In the genomic region with DNA sequence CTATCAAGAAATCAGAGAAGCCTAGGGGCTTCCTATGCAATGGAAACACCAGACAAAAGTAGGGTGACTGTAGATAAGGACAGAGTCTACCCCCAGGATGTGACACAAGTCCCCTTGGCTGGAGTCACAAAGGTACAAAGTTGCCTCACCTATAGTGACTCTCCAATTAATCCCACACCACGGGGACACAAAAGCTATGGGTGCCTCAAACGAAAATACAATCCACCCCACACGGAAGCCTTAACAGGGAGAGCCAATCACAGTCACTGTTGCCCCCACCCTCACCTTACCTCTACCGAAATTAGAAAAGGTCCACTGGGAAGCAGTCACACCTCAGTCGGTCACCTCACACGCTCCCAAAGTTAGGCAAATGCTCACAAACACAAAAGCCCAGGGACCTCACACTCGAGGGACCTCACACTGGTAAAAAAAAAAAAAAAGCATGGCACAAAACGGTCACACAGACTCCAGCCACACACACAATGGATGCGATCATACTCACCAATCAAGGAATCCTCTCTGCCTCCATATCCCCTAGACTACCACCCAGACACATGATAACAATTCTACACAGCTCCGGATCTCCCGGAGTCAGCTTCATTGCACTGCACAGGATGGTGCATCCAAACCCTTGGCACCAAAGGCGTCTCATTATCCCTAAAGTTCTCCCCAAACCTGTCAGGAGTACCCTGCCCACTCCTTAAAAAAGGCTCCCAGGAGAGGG, we compare ENCODE assay signal across 8 mouse cellular contexts. TPM values are rescaled to one million over a fixed set of nuclear protein-coding genes. Genes with fewer than 3 reads are reported as not detected.
DNase-seq lines count a peak whose midpoint lies in the region; ATAC-seq and TF ChIP-seq lines count a peak whose summit lies in the region.

No protein-coding gene starts in this region.

- peak overlapping the region; percentile 67 for H3K4me3 ChIP-seq in heart, embryonic 12.5 days
- H3K4me3 ChIP-seq in MEL (ENCODE audit: control insufficient read depth in 1 of 2, insufficient read depth in 1 of 2, low read depth in 2 of 2, low read length in 2 of 2): peak overlapping the region; percentile 88 to 91
- H3K4me3 ChIP-seq in forebrain, embryonic 15.5 days: peak overlapping the region; percentile 64
- H3K4me3 ChIP-seq in liver, embryonic 16.5 days (ENCODE audit: low read depth, low read length): peak overlapping the region; percentile 87

- H3K36me3 ChIP-seq in heart, embryonic 12.5 days: 0 out of 2 replicates have a peak, but pooled peaks cover 6% of the 10 kb centered on the region
- peaks cover 0 to 8% of the 10 kb centered on the region in 2 experiments; a peak in 2 of 4 replicates for H3K36me3 ChIP-seq in MEL (ENCODE audit: control insufficient read depth in 1 of 2, insufficient read depth in 2 of 2, low read length in 2 of 2)
- H3K36me3 ChIP-seq in forebrain, embryonic 15.5 days: 0 out of 2 replicates have a peak, but pooled peaks cover 2% of the 10 kb centered on the region
- no peaks in the 10 kb centered on the region for H3K36me3 ChIP-seq in liver, embryonic 16.5 days (ENCODE audit: control insufficient read depth, insufficient read depth)

- no peak for TF ChIP-seq EP300 in MEL (IDR thresholded peaks at IDR 0.05; ENCODE audit: low read depth in 1 of 2, low read length in 2 of 2)

- TF ChIP-seq RAD21 in MEL (IDR thresholded peaks at IDR 0.05; ENCODE audit: low read depth, low read length): no peak

- peak overlapping the region; percentile 90 for H3K4me2 ChIP-seq in heart, embryonic 12.5 days
- peak overlapping the region; percentile 77 for H3K4me2 ChIP-seq in forebrain, embryonic 15.5 days (replicated peaks)
- peak overlapping the region; percentile 95 for H3K4me2 ChIP-seq in liver, embryonic 16.5 days (ENCODE audit: low read depth, low read length)

- H3K9ac ChIP-seq in heart, embryonic 12.5 days: peak overlapping the region; percentile 86
- H3K9ac ChIP-seq in MEL (ENCODE audit: control insufficient read depth, low read depth, low read length, poor library complexity, severe bottlenecking): peak overlapping the region; percentile 66
- H3K9ac ChIP-seq in forebrain, embryonic 15.5 days (replicated peaks): peak overlapping the region; percentile 73
- H3K9ac ChIP-seq in liver, embryonic 16.5 days (ENCODE audit: low read depth, low read length): peak overlapping the region; percentile 82

- H3K27me3 ChIP-seq in heart, embryonic 12.5 days (replicated peaks): no peaks in the 10 kb centered on the region
- no peaks in the 10 kb centered on the region for H3K27me3 ChIP-seq in MEL (ENCODE audit: control insufficient read depth in 1 of 2, insufficient read depth in 2 of 2, low read length in 2 of 2)
- no peaks in the 10 kb centered on the region for H3K27me3 ChIP-seq in forebrain, embryonic 15.5 days
- H3K27me3 ChIP-seq in liver, embryonic 16.5 days (ENCODE audit: control insufficient read depth, insufficient read depth, low read depth, low read length): no peaks in the 10 kb centered on the region

- no peak for DNase-seq in heart, adult 8-10 months (ENCODE audit: low spot score)
- peak; percentile 54 for DNase-seq in MEL (ENCODE audit: low read depth, low spot score)
- DNase-seq in testis, postnatal 14 days (ENCODE audit: low spot score): peak; percentile 10
- DNase-seq in natural killer cell, adult 2 months (ENCODE audit: low spot score in 2 of 2): no peak

- WGBS in heart, embryonic 12.5 days: 2% methylated on average over 12 of the region's 12 CpGs
- 2% methylated on average over 12 of the region's 12 CpGs for WGBS in forebrain, embryonic 15.5 days
- under 1% methylated on average over 12 of the region's 12 CpGs for WGBS in liver, embryonic 16.5 days (ENCODE audit: insufficient replicate concordance)

- no peak for TF ChIP-seq CTCF in MEL (IDR thresholded peaks at IDR 0.05 in 2 of 3, conservative IDR thresholded peaks at IDR 0.05 in 1 of 3; ENCODE audit: control insufficient read depth in 1 of 3, insufficient read depth in 1 of 3, low read depth in 2 of 3, low read length in 3 of 3, poor library complexity in 1 of 3, severe bottlenecking in 1 of 3)

- H3K27ac ChIP-seq in heart, embryonic 12.5 days (ENCODE audit: poor library complexity, severe bottlenecking): peak overlapping the region; percentile 63
- peak overlapping the region; percentile 59 for H3K27ac ChIP-seq in MEL (ENCODE audit: control insufficient read depth, low read depth, low read length)
- peak overlapping the region; percentile 87 for H3K27ac ChIP-seq in forebrain, embryonic 15.5 days (replicated peaks)
- H3K27ac ChIP-seq in liver, embryonic 16.5 days (ENCODE audit: low read length): peak overlapping the region; percentile 78

- H3K4me1 ChIP-seq in heart, embryonic 12.5 days (replicated peaks): peaks cover 31% of the 10 kb centered on the region
- peaks cover 6% of the 10 kb centered on the region in 2 experiments for H3K4me1 ChIP-seq in MEL (ENCODE audit: control insufficient read depth in 1 of 2, insufficient read depth in 2 of 2, low read length in 2 of 2)
- peaks cover 46% of the 10 kb centered on the region for H3K4me1 ChIP-seq in forebrain, embryonic 15.5 days
- H3K4me1 ChIP-seq in liver, embryonic 16.5 days (ENCODE audit: control insufficient read depth, low read depth, low read length): peaks cover 27% of the 10 kb centered on the region

- H3K79me2 ChIP-seq in MEL (ENCODE audit: control insufficient read depth, insufficient read depth, low read length, poor library complexity): 0 out of 2 replicates have a peak, but pooled peaks cover 2% of the 10 kb centered on the region

- TF ChIP-seq POLR2A in MEL (IDR thresholded peaks at IDR 0.05; ENCODE audit: control insufficient read depth in 1 of 2, insufficient read depth in 1 of 2, low read depth in 1 of 2, low read length in 2 of 2, poor library complexity in 1 of 2): no peak

- H3K9me3 ChIP-seq in heart, embryonic 12.5 days (replicated peaks): no peaks in the 10 kb centered on the region
- H3K9me3 ChIP-seq in MEL (replicated peaks; ENCODE audit: insufficient read depth, low read length): no peaks in the 10 kb centered on the region
- H3K9me3 ChIP-seq in forebrain, embryonic 15.5 days: no peaks in the 10 kb centered on the region
- no peaks in the 10 kb centered on the region for H3K9me3 ChIP-seq in liver, embryonic 16.5 days (replicated peaks; ENCODE audit: control insufficient read depth, low read length)

- peak; percentile 34 for ATAC-seq in heart, embryonic 12.5 days (ENCODE audit: insufficient number of reproducible peaks, low FRiP score)
- peak; percentile 53 for ATAC-seq in forebrain, embryonic 15.5 days (replicated peaks)
- ATAC-seq in liver, embryonic 16.5 days (ENCODE audit: low read depth): peak; percentile 7; the same call in 1 of the 2 replicates
- no peak for ATAC-seq in inflammation-experienced regulatory T-cells, adult 6 months

RNA-seq across cellular contexts. Expression of gene Zfp790, which starts 0.7 kb away (rescaled TPM):
- polyA plus RNA-seq in heart, embryonic 12.5 days (2016; fragmentation: Nextera tagmentation; extraction: Ambion mirVana): 10.9 and 11.4 TPM in 2 replicates
- total RNA-seq in heart, adult 8-10 months (2022): 10 to 100 TPM in 3 of 4 experiments, 1 to 10 TPM in 1; 10.0 to 13.4 (median 11.8) TPM
- 4.9 TPM in 2 replicates for total RNA-seq in MEL (2012; rRNA removed)
- 1 to 10 TPM in 1 of 2 experiments, not detected in 1; 3.8 TPM for polyA plus RNA-seq in MEL (2012; ENCODE audit: insufficient read depth in 1 of 2, insufficient read length in 2 of 2, low read depth in 1 of 2, low replicate concordance in 2 of 2, missing spikeins in 1 of 2)
- polyA plus RNA-seq in forebrain, embryonic 15.5 days (2015; fragmentation: Nextera tagmentation; extraction: Ambion mirVana): 31.5 and 32.0 TPM in 2 replicates
- 3.4 and 4.1 TPM in 2 replicates for polyA plus RNA-seq in liver, embryonic 16.5 days (2015; fragmentation: Nextera tagmentation; extraction: Ambion mirVana)
- 10 to 100 TPM; 16.3 to 19.1 (median 16.9) TPM for polyA plus RNA-seq in inflammation-experienced regulatory T-cells, adult 6 months (2017; shearing (Covaris generic))

RNA-seq across cellular contexts. Expression of gene Zfp30, which starts 31.4 kb away (rescaled TPM):
- polyA plus RNA-seq in heart, embryonic 12.5 days (2016; fragmentation: Nextera tagmentation; extraction: Ambion mirVana): 4.4 and 4.5 TPM in 2 replicates
- 1 to 10 TPM; 4.3 to 6.2 (median 5.1) TPM for total RNA-seq in heart, adult 8-10 months (2022)
- total RNA-seq in MEL (2012; rRNA removed): 1.4 and 1.5 TPM in 2 replicates
- polyA plus RNA-seq in MEL (2012; ENCODE audit: insufficient read depth in 1 of 2, insufficient read length in 2 of 2, low read depth in 1 of 2, low replicate concordance in 2 of 2, missing spikeins in 1 of 2): 1 to 10 TPM in 1 of 2 experiments, not detected in 1; 2.7 TPM
- 17.1 and 17.3 TPM in 2 replicates for polyA plus RNA-seq in forebrain, embryonic 15.5 days (2015; fragmentation: Nextera tagmentation; extraction: Ambion mirVana)
- 0.72 and 0.86 TPM in 2 replicates for polyA plus RNA-seq in liver, embryonic 16.5 days (2015; fragmentation: Nextera tagmentation; extraction: Ambion mirVana)
- under 1 TPM; 0.28 to 0.36 (median 0.35) TPM for polyA plus RNA-seq in inflammation-experienced regulatory T-cells, adult 6 months (2017; shearing (Covaris generic))

RNA-seq across cellular contexts. Expression of gene Zfp940, which starts 38.2 kb away (rescaled TPM):
- 2.7 and 3.0 TPM in 2 replicates for polyA plus RNA-seq in heart, embryonic 12.5 days (2016; fragmentation: Nextera tagmentation; extraction: Ambion mirVana)
- total RNA-seq in heart, adult 8-10 months (2022): under 1 TPM; 0.33 to 0.72 (median 0.47) TPM
- total RNA-seq in MEL (2012; rRNA removed): 8.8 and 13.7 TPM in 2 replicates
- polyA plus RNA-seq in MEL (2012; ENCODE audit: insufficient read depth in 1 of 2, insufficient read length in 2 of 2, low read depth in 1 of 2, low replicate concordance in 2 of 2, missing spikeins in 1 of 2): 1 to 10 TPM in 1 of 2 experiments, not detected in 1; 8.4 TPM
- 15.0 and 16.3 TPM in 2 replicates for polyA plus RNA-seq in forebrain, embryonic 15.5 days (2015; fragmentation: Nextera tagmentation; extraction: Ambion mirVana)
- polyA plus RNA-seq in liver, embryonic 16.5 days (2015; fragmentation: Nextera tagmentation; extraction: Ambion mirVana): 0.68 and 0.77 TPM in 2 replicates
- polyA plus RNA-seq in inflammation-experienced regulatory T-cells, adult 6 months (2017; shearing (Covaris generic)): 1 to 10 TPM; 3.5 to 6.8 (median 4.8) TPM

RNA-seq across cellular contexts. Expression of gene Zfp420, which starts 44.6 kb away (rescaled TPM):
- 4.4 and 4.6 TPM in 2 replicates for polyA plus RNA-seq in heart, embryonic 12.5 days (2016; fragmentation: Nextera tagmentation; extraction: Ambion mirVana)
- 1 to 10 TPM; 3.0 to 4.0 (median 3.8) TPM for total RNA-seq in heart, adult 8-10 months (2022)
- 4.2 and 8.1 TPM in 2 replicates for total RNA-seq in MEL (2012; rRNA removed)
- polyA plus RNA-seq in MEL (2012; ENCODE audit: insufficient read depth in 1 of 2, insufficient read length in 2 of 2, low read depth in 1 of 2, low replicate concordance in 2 of 2, missing spikeins in 1 of 2): 1 to 10 TPM in 1 of 2 experiments, not detected in 1; 3.2 TPM
- polyA plus RNA-seq in forebrain, embryonic 15.5 days (2015; fragmentation: Nextera tagmentation; extraction: Ambion mirVana): 19.0 and 19.3 TPM in 2 replicates
- polyA plus RNA-seq in liver, embryonic 16.5 days (2015; fragmentation: Nextera tagmentation; extraction: Ambion mirVana): 1.0 and 1.1 TPM in 2 replicates
- 1 to 10 TPM; 2.7 to 9.2 (median 8.2) TPM for polyA plus RNA-seq in inflammation-experienced regulatory T-cells, adult 6 months (2017; shearing (Covaris generic))

RNA-seq across cellular contexts. Expression of gene Zfp84, which starts 46.9 kb away (rescaled TPM):
- polyA plus RNA-seq in heart, embryonic 12.5 days (2016; fragmentation: Nextera tagmentation; extraction: Ambion mirVana): 10.5 and 10.6 TPM in 2 replicates
- total RNA-seq in heart, adult 8-10 months (2022): 10 to 100 TPM in 3 of 4 experiments, 1 to 10 TPM in 1; 9.9 to 12.2 (median 10.7) TPM
- total RNA-seq in MEL (2012; rRNA removed): 7.0 and 8.1 TPM in 2 replicates
- 1 to 10 TPM in 1 of 2 experiments, not detected in 1; 4.7 TPM for polyA plus RNA-seq in MEL (2012; ENCODE audit: insufficient read depth in 1 of 2, insufficient read length in 2 of 2, low read depth in 1 of 2, low replicate concordance in 2 of 2, missing spikeins in 1 of 2)
- 19.2 and 20.8 TPM in 2 replicates for polyA plus RNA-seq in forebrain, embryonic 15.5 days (2015; fragmentation: Nextera tagmentation; extraction: Ambion mirVana)
- polyA plus RNA-seq in liver, embryonic 16.5 days (2015; fragmentation: Nextera tagmentation; extraction: Ambion mirVana): 3.4 and 3.8 TPM in 2 replicates
- 10 to 100 TPM; 14.0 to 17.9 (median 14.8) TPM for polyA plus RNA-seq in inflammation-experienced regulatory T-cells, adult 6 months (2017; shearing (Covaris generic))

Comparison
In these comparisons a context has a peak if more than half of its experiments do, and no peak if none do; other contexts are left out.
1. DNase-seq: peak in MEL (single experiment) and testis, postnatal 14 days (single experiment); none in heart, adult 8-10 months (single experiment) and natural killer cell, adult 2 months (0 of 2).
2. Peak in every context shown above with its lines, with median percentiles within 50 percentile points of each other: H3K27ac ChIP-seq, H3K4me2 ChIP-seq, H3K4me3 ChIP-seq and H3K9ac ChIP-seq.